Mouse (Mus musculus): ENCODE measurements at regions not wholly inside any gene's neighbourhood (a gene's known extent, or its start where the extent isn't known, plus 50 kb on each side); places are given as distances from the start of the nearest gene placed in this dataset.

DNA sequence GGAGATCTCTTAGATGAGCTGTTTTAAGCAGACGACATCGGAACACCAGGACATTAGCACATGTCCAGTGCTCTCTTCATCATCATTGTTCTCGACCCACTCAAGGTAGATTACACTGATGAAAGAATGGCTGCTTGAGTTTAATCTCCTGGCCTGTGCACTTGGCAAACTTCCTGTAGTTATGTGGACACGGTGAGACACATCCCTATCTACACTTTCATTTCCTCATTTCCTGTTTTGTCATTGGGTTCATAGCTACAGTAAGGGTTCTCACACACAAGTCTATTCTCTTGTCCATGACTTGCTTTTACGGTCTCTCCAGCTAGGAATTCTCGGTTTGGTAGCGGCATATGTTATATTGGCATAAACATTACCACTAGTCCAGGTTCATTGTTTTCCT is 190.5 kb downstream of the Pdgfra start:
- DNase-seq (ENCODE audit: low read depth, low spot score), result no peak

DNA sequence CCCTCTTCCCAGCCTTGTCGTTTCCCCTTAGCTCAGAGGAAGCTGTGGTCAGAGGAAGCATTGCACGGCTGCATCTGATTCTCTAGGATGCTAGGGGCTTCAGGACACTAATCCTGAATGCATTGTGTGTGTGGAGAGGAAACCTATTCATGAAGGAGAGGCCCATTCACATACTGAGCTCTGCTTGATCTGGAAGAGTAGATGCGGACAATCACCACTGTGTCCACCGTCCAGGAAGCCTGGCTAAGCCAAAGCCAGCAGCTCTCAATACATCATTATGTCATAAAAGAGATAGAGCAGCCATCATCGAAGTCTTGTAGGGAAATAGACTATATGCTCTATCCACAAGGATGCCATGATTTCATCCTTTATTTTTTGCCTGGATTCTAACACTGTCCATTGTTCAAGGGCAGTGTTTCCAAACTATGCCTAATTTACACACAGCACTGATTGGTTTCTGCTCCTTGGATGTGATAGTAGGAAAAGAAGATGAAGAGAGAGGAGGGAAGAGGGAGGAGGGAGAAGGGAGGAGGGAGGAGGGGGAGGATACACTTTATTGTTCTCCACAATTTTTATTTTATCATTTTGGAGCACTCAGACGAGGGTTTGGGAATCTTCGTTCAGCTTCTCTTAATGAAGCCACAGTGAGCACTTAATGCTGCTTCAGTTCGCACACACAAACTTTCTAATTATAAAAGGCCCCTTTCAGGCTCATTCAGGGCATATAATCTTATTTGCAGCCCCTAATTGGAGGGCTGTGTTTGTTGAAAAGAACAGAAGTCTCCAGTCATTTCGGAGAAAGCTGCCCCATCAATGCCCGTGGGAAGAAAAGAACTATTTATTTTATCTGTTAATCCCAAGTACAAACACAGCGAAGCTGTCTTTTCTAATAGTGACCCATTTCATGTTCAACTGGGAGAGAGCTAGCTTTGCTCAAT is 195.0 kb downstream of the Pdgfra start:
- no peak for DNase-seq (ENCODE audit: low read depth, low spot score)

DNA sequence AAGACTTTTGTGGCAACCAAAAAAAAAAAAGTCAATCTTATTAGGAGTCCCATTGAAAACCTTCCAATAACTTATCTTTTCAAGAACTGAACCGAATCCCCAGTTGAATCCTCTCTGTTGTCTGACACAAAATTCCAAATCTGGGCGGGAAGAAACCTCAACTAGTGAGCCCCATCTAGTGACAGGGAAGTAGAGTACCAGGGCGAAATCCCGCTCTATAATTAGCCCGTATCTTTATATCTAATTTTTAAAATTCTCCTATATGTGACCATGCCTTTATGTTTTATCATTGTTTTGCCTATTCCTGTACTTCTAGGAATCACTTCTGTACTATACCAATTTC is 195.7 kb downstream of the Pdgfra start:
- DNase-seq (ENCODE audit: low read depth, low spot score), result no peak

DNA sequence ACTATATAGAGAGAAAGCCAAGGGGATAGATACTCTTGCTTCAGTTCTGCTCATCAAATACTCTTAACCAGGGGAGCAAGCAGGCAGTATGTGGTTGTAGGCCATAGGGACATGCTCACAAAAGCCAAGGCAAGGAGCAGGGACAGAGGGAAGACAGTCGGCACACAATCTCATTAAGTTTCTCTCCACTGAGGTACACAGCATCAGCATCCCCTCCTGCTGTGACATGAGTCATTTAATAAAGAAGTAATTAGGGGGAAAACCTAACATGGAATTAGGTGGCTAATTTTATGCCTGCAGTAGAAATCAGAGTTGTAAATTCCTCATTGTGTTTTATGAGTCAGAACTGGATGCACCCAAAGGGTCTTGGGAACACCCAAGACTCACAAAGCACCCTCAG is 203.2 kb downstream of the Pdgfra start:
- no peak for DNase-seq (ENCODE audit: low read depth, low spot score)

DNA sequence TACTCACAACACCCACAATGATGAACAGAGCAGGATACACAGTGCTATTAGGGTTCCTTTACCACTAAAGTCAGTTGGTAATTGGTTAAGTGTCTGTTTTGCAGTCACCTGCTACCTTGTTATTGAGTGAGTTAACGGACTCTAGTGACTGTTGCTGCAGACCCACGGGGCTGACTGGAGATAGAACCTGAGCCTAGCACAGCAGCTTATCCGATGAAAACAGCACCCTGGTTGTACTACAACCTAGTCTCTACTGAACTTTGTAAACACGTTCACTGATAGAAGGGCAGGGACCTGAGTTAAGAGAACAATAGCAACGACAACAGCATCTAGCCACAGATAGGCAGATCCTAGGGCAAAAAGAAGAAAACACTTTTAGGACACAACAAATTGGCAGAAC is 206.8 kb downstream of the Pdgfra start:
- DNase-seq (ENCODE audit: low read depth, low spot score), result no peak

DNA sequence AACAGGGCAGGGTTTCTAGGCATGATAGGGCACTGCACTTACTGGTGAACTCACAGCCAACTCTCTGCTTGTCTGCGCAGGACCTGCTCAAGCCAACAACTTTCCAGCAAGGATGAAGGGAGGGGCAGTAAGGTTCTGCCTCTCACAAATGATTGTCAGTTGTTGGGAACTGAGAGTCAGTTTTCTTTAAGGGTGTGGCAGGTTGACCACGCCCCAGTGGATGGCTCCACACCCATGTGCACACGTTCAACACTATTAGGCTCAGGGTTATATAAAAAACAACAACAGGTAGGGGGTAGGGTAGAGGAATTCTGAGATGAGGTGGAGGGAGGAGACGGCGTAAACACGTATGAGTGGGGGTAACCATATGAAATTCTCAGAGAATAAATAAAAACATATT is 210.9 kb upstream of the Kit start:
- no peak for DNase-seq (ENCODE audit: low read depth, low spot score)

DNA sequence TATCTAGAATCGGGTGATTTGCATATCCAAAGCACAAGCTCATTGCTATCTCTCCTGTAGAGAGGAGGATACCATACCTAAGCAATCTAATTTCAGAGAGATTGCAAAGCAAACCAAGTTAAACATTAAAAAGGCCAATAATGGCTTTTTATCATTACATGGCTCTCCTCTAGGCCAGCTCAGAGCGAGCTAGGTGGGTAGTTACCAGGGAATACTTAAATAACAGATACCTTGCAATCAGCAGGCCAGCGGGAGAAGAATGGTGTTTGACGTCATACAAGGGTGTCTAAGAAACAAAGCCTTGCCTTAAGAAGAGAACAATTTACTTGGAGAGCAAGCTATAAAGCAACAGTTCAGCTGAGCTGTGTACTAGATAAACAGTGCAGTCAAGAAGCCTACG is 207.4 kb upstream of the Kit start:
- no peak for DNase-seq (ENCODE audit: low read depth, low spot score)

DNA sequence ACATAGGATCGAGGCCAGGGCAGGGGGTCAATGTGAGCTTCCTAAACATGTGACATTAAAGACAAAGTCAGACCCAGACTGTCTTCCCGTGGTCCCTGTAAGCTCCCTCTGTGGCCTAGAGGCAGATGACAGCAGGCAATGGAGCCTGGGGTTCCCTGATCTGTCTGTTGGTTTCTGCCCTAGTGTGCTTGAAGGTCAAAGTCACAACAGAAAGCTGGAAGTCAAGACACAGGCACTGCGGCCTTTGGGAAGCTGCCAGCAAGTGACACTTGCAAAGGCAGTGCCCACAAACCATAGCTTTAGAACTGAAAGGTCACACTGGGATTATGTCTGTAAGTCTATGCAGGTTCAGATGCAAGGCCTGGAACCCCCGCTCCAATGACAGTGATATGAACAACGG is 206.0 kb upstream of the Kit start:
- DNase-seq (ENCODE audit: low read depth, low spot score), result no peak

DNA sequence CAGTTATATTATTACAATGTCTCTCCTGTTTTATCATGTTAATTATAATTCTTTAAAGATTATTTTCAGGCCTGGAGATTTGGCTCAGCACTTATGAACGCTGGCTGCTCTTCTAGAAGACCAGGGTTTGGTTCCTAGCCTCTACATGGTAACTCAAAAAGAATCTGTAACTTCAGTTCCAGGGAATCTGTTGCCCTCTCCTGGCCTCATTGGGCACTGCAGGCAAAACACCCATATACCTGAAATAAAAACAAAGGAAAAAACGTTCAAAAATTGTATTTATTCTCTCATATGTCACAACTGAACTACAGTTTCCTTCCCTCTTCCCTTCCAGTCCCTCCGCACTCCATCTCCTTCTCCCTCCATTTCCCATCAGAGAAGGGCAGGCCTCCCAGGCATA is 201.9 kb upstream of the Kit start:
- DNase-seq (ENCODE audit: low read depth, low spot score), result no peak

DNA sequence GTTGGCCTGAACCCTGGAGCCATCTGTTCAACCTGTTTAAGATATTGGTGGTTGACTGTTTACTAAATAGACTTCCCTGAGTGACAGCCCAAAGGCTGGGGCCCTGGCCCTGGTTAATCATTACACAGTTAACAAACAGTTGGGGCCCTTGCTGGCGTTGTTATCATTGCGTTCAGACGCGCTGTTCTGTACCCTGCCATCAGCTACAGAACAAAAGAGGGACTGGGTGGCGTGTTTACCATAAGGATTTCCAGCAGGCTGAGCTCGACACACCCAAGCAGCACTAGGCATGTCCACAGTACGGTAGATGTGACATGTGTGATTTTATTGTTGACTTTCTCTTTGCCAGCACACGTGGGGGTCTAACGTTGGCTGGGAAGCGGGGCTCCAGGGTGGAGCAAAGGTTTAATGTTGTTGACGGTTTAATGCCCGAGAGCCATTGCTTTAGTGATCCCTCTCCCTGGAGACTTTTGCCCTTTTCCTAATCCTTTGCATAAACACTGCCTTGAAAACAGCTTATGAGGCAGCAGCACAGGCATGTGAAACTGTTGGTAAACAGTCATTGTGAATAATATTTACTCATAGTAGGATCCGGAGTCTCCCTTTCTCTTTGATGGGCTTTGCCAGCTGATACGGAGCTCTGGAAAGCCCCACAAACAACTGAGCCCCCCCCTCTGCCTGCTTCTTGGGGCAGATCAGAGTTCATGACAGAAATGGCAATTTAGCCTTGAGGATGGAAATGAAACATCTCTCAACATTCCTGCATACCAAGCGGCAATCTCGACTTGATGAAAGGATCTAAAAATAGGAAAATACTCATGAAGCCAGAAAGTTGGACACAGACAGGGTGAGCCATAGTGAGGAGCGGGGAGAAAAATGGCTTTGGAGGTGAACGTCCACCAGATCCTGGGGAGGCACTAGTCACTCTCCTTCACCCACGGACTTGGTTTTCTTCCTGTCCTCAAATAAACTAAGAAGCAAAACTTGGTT is 197.1 kb upstream of the Kit start:
- DNase-seq (ENCODE audit: low read depth, low spot score), result no peak

DNA sequence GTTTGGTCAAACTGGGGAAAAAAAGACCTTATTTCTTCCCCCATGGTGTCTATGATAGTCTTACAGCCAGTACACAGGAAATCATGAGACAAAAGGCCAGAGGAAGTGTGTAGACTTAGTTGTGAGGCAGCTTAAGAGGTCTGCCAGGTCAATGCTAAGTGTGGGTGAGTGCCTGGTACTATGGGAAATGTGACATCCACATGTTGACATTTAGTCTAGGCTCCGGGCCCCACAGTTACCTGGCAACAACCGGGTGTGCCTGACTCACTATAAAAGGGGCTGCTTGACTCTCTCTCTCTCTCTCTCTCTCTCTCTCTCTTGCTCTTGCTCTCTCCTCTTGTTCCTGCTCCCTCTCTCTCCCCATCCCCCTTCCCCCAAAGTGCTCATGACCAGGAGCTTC is 196.1 kb upstream of the Kit start:
- DNase-seq (ENCODE audit: low read depth, low spot score), result no peak

DNA sequence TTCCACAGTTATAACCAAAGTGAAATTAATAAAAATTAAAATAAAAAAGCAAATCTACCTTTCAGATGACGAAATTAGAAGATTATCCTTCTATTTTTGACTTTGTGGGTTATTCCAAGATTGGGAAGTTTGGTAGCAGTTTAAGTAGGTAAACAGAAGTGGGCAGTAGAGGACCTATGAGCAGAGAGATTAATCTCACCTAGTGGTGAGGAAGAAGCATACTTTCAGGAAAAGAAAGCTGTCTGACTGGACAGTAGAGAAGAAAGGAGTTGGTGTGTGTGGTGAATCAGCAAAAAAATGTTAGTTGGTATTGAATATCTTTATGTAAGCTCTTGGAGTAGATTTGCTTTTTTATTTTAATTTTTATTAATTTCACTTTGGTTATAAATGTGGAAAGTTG is 194.4 kb upstream of the Kit start:
- no peak for DNase-seq (ENCODE audit: low read depth, low spot score)

DNA sequence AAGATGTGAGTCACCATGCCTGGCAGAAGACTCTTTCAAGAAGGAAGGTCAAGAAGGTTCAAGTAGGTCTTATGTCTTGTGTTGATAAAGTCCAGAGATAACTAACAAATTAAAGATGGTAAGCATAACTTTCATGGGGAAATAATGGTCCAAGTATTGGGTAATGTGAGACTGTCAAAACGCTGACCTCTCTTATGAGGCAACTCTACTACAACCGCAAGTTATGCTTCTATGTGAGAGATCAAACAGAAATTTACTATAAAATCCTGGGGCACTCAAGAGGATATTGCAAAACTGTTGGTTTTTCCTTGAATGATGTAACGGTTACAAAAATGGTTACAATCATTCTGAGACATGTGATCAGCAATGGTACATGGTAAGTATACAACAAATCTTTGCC is 192.6 kb upstream of the Kit start:
- no peak for DNase-seq (ENCODE audit: low read depth, low spot score)

DNA sequence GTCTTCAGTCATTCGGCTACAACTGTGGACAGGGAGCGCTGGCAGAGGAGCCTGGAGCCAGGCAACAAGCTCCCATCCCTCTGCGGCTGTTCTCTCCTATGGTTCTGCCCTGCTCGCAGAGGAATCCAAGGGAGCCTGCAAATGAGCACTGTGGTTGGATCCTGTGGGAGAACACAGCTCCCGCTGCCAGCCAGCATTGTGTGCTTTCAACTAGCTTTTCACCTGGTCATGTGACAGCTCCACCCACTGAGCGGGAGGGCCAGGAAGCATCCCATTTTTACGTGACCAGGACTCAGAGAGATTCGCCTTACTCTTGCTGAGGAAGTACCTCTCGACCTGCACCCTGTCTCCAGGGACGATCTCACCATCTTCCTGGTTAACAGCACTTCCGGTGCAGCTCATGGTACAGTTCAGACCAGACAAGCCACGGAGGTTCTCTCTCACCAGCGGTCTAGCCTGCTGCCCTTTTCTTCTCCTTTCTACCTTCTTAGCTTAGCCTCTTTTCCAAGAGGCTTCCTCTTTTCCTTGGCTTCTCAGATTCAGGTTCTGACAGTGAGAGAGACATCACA is 186.7 kb upstream of the Kit start:
- DNase-seq (ENCODE audit: low read depth, low spot score), result no peak

DNA sequence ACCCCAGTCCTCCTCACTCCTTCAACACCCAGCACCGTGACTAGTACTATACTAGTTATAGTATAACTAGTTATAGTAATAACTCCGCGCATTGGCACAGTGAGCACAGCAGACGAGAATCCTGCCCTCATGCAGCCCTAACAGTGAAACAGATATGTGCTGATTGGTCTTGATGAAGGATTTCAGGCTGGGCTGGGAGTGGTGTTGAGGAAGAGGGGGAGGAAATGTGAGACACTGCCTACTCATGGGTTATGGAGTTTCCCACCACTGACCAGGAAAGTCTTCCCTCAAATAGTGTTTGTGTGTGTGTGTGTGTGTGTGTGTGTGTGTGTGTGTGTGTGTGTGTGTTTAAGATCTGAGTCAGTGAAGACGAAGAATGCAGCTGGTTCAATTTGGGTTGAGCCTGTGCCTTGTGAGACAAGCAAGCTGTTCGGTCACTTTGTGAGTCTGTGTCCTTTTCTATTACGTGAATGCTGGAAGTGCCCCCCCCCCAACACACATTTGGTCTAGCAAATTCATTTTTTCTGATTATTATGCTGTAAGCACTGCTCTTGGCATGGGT is 185.9 kb upstream of the Kit start:
- DNase-seq (ENCODE audit: low read depth, low spot score), result no peak

DNA sequence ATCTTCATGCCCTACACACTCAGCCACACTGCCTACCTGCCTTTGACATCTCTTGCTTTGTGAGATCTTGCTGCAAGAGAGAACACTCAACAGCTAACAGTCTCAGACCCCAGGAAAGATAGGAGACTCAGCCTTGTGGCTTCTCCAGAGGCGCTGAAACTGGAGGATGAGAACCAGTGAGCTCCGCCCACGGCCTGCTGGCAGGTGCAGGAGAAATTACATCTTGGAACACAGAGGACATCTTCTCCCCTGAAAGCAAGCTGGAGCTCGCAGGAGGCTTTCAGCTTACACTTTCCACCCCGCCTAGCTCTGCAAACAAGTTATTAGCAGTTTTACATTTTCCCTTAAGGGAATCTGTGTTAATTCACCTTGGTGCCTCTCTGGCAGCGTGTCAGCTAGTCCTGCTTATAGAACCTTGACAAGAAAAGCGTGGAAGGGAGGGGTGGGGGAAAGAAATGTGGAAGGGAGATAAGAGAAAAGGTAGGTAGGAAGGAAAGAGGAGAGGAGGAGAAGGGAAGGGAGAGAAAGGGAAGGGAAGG is 185.2 kb upstream of the Kit start:
- no peak for DNase-seq (ENCODE audit: low read depth, low spot score)

DNA sequence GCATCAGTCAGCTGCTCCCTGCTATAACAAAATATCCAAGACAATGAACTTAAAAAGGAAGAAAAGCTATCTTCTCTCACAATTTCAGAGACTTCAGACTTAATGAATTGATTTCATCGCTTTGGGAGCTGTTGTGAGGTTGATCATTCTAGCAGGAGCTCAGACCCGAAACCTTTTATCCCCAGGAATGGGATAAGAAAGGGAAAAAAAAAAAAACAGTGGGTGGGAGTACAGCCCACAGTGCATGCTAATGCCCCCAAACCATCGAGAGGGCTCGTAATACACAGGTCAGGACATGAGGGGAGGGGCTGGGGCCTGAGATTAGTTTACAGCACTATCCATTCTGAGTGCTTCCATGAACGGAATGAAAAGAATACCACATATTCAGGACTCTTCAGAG is 175.9 kb upstream of the Kit start:
- no peak for DNase-seq (ENCODE audit: low read depth, low spot score)

DNA sequence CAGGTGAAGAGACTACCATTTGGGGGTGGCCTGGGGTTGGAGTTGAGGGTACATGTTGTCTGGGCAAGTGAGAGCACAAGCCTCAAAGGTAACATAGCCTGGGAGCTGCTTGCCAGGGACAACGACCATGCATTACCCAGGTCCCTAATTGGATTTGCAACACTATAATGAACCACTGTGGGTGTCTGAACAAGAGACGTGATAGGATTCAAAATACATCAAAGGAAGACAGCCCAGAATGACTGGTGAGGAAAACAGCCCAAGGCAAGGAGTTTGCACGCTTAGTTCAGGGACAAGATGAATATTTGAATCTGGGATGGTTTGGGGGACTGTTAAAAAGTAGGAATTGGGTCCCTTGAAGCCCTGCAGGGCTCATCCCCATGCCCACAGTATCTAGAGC is 173.0 kb upstream of the Kit start:
- DNase-seq (ENCODE audit: low read depth, low spot score), result no peak

DNA sequence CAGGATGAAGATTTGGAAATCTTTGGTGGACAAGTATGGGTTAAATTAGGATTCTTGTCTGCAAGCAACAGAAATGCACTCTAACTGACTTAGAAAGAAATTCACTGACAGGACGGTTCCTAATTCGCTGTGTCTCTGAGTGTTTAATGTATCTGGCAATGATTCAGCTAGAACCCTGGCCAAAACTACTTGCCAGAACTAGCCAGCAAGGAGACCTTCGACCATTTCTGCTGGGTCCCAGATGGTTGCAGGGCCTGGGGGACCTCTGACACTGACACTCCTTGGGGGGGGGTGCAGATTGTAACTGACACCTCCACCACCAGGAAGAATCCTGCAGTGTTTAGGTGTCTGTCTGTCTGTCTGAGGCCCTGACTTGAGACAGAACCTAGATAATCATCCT is 172.1 kb upstream of the Kit start:
- DNase-seq (ENCODE audit: low read depth, low spot score), result no peak

DNA sequence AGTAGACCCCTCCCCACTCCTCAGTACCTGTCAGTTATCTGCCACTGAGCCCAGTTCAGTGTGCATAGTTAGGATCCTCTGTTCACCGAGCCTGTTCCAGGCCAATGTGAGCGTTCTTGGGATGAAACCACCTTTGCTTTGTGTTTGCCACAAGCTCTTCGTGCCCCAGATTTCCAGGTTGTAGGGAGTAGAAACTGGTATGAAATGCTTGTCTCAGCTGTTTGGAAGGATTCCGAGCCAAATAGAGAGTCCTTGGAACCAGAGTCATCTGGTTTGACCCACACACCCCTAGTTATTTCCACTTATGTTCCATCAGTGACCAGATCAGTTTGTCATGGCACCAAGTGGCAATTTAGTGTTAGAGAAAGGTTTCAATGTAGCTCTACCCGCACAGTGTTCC is 171.2 kb upstream of the Kit start:
- DNase-seq (ENCODE audit: low read depth, low spot score), result no peak

DNA sequence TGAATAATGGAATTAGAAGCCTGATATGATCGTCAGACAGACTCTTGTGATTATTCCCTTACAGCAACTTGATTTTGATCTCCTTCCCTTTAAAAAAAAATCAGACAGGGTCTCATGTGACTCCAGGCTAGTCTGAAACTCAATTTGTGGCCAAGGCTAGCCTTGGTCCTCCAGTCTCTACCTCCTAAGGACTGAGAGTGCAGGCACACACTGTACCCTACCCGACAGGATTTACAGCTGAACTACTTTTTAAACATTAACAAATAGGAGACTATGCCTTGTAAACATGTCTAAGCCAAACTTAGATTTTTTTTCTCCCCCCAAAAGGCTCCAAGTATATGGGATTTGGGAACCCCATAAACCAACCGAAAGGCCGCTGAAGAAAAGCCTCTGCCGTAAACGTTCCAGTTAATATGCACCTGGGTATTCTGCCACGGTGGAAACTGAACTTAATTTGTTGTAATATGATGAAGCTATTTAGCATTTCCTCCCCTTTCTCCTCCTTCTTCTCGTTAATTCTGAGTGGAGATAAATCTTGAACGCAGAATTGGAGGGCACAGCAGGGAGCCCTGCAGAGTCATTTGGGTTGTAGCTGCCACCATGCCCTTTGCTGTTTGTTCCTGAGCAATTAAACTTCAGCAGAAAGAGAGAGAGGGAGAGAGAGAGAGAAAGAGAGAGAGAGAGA is 170.0 kb upstream of the Kit start:
- peak; percentile 69 for DNase-seq (ENCODE audit: low read depth, low spot score)
